Mouse (Mus musculus): Measurements from ENCODE around the gene Med25. TPM values are rescaled to one million over a fixed set of nuclear protein-coding genes. Genes with fewer than 3 reads are reported as not detected.

Med25 gene
- polyA plus RNA-seq (2012; rRNA removed) = 95.2 and 106 TPM in 2 replicates

DNA sequence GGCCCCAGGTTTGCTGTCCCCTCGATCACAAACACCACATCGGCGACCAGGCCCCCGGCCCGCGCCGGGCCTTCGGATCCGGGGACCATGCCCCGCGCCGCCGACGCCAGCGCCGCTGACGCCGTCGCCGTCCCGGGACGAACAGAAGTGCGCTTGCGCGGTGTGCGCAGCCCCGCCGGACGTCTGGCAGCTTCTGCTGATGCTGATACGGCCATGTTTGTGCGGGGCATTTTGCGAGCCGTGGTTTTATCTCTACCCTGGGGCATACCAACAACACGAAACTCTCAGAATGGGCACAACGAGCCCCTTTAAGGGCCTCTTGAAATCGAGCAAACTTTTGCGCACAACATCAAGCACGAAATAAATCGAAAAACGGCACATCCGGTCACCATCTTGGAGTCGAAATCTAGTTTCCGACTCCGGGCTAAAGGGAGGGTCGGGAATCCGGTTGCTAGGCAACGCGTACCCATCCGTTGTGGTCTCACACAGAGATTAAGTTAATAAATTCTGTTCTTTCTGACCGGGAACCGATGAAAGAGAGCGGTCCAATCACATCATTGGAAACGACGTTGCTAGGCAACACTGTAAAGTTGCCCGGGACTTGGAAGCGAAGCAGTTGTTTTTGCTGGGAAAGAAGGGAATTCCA, at the start of gene Med25:
Med25 (minus strand) TSS at position 437 of the 646 bp plus-strand sequence.
- no peak for DNase-seq (ENCODE audit: low read depth)

DNA sequence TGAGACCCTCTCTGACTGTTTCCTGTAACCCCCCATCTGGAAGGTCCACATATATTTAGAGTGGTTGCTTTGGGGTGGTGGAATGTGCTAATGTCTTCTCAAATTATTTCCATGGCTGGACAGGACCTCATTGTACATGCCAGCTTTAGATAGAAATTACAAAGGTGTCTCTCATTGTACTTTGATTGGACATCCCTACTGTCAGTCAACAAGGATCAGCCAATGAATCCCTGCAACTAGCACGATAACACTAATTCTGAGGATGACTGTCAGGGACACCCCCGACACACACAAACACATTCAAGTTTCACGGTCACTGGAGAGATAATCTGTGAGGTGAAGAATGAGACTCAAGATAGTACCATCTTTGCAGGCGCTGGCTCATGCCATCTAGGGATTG, 46.2 kb upstream of the Med25 start:
- no peak for DNase-seq (ENCODE audit: low read depth)

DNA sequence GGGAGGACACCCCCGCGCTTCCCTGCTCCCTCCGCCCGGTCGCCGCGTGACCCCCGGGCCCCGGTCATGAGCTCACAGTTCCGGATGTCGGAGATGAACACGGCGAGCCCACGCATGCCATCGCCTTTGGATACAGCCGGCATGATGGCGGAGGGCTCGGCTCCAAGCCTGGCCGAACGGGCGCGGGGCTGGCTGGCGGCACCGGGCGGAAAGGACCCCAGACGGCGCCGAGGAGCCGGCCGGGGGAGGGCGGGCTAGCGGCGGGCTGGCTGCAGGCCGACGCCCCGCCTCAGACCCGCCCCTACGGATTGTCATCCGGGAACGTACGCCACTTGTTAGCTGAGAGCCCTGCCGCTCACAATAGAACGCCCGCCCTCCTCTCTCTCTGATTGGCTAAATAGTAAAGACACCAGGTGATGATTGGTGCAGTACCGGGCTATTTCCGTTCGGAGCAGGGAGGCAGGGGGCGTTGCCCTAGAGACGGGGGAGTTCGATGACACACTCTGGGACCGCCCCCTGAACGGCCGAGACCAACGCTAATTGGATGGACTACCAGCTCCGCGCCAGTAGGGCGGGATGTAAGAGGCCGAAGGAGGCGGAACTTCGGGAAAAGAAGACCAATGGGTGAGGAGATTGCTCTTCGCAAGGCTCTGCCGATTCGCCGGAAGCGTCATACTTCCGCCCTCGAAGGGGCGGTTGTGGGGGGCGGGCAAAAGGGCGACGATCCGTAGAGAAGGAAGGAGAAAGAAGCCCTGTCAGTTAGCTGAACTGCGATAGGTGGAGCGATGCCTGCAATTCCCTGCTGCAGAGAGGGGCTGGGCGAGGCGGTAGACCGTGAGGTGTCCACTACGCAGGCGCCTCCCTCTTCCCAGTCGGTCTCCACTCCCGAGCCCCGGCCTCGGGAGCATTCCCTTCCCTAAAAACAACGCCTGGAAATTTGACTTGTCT, 37.0 kb upstream of the Med25 start, which contains the start of gene Ap2a1:
Ap2a1 (minus strand) TSS at position 293 of the 948 bp plus-strand sequence.
- DNase-seq (ENCODE audit: low read depth) = peak; percentile 97

DNA sequence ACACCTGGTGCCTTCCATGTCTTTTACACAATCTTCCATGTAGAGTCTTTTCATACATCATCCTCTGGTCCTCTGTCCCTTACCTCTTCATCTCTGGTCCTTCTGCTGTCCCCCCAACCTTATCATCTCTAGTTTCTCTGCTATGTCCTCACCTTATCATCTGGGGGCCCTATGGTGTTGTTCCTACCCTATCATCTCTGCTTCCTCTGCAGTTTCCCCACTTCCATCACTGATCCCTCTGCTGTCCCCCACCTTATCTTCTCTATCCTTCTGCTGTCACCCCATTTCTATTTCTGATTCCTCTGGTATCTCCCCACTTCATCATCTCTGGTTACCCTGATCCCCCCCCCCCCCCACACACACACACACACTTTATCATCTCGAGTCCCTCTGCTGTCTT, 36.1 kb upstream of the Med25 start:
- DNase-seq (ENCODE audit: low read depth) = no peak

DNA sequence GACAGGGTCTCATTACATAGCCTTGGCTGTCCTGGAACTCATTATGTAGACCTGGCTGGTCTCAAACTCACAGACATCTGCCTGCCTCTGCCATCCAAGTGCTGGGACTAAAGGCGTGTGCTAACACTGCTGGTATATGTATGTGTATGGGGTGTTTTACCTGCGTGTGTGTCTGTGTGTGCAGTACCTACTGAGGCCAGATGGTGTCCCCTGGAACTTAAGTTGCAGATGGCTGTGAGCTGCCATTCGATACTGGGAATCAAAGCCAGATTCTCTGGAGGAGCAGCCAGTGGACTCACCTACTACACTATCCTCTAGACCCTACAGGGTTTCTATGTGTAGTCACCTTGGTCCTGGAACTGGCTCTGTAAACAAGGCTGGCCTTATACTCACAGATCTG, 33.0 kb upstream of the Med25 start:
- DNase-seq (ENCODE audit: low read depth) = no peak

DNA sequence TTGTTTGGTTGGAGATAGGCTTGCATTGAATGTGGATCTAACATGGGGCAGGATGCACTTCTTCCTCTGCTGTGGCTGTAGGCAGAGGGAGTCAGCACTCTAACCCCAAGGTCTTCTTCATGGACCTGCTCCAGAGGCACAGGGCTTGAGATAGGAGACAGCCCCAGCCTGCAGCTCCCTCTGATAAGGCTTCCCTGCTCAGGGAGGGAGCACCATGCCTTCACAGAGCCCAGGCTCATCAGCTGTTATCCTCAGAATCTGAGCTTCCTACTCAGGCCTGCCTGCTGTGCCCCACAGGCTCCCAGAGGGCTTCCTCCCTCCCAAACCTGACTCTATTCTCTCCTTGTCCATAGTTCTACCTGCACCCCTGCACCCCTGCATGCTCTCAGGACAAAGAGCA, 30.0 kb upstream of the Med25 start:
- DNase-seq (ENCODE audit: low read depth) = no peak

DNA sequence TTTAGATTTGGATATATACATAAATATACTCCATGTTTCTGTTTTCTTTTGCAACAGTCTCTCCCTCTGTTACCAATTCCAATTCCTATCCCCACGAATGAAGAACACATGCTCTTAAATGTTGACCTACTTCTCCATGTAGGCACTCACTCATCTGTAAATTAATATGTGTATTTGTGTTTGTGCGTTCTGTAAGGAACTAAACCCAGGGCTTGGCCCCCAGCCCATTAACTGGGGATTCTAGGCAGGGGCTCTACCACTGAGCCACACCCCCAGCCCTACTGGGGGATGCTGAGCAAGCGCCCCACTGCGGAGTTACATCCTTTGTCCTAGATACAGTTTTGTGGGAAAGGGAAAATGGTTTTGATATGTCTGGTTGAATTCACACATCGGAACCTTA, 26.6 kb upstream of the Med25 start:
- no peak for DNase-seq (ENCODE audit: low read depth)

DNA sequence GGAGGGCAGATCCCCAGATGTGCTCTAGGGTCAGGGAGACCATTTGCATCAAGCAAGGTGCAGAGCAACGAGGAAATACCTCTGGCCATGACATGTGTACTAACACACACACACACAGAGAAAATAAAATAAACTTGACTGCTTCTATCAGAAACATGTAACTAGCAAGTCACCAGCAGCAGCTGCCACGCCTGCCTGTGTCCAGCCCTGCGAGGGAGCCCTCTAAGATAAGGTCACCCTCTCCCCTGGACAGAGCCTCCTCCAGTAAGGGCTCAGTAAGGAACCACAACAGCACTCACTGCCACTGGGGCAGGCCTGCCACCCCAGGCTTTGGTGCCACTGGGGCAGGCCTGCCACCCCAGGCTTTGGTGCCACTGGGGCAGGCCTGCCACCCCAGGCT, 25.7 kb upstream of the Med25 start:
- DNase-seq (ENCODE audit: low read depth) = no peak

DNA sequence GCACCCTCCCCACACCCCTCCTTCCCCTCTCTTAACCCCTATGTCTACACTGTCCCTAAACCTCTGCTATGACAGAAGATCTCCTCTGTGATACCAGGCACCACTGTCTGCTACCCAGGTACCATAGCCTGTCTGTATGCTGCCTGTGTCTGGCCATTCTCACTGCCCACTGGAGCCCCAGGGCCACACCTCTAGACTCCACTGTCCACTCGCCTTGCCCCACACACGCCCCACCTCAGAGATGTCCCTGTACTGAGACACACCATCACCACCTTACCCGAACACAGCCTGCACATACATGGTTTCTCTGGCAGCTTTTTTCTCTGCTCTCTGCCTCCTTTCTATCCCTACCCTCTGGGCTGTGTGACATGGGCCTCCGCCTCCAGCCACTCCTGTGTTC, 24.4 kb upstream of the Med25 start:
- no peak for DNase-seq (ENCODE audit: low read depth)

DNA sequence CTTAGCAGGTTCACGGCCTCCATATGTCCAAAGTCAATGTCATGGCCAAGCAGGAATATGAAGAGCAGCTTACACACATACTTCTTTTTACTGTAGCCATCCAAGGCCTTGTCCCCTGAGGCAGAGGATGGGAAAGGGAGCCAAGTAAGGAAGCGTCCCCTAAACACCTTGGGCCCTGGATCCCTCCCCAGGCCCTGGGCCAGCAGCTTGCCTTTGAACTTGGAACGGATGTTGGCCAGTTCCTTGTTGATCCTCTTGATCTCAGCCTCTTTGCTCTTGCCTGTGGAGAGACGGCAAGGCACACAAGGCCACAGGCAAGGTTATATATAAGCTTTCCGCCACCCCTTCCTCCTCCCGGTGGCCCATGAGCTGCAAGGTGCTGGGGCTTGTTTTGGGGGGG, 23.7 kb upstream of the Med25 start:
- no peak for DNase-seq (ENCODE audit: low read depth)

DNA sequence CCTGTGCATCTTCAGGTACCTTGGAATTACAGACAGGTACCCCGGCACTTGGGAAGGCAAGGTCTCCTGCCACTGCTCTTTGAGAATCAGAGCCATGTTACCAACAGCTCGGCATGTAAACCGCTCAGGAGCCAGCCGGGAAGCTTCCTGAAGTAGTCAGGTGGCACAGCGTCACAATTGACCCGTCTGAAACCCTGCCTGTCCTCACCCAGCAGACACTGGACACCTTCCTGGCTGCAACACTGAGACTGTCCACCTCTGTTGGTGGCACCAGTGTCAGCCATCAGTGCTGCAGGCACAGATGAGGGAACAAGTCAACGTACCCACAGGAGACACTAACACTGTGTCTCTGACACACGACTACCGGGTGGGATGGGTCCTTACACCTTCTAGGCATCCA, 22.8 kb upstream of the Med25 start:
- DNase-seq (ENCODE audit: low read depth) = no peak

DNA sequence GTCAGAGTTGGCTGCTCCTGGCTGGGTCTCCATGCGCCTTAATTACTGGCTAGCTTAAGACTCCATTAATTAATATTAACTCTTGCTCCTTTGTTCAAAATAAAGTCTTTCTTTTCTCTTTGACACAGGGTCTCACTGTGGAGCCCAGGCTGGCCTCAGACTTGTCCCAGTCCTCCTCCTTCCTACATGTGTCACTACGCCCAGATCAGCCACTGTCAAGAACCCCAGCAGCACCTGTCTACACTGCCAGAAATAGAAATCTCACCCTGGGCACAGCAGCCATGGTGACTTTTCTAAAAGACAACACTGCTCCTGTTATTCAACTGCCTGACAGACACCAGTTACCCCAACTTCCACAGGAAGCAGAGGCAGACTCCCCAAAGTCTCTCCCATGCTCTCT, 21.9 kb upstream of the Med25 start:
- DNase-seq (ENCODE audit: low read depth) = no peak

DNA sequence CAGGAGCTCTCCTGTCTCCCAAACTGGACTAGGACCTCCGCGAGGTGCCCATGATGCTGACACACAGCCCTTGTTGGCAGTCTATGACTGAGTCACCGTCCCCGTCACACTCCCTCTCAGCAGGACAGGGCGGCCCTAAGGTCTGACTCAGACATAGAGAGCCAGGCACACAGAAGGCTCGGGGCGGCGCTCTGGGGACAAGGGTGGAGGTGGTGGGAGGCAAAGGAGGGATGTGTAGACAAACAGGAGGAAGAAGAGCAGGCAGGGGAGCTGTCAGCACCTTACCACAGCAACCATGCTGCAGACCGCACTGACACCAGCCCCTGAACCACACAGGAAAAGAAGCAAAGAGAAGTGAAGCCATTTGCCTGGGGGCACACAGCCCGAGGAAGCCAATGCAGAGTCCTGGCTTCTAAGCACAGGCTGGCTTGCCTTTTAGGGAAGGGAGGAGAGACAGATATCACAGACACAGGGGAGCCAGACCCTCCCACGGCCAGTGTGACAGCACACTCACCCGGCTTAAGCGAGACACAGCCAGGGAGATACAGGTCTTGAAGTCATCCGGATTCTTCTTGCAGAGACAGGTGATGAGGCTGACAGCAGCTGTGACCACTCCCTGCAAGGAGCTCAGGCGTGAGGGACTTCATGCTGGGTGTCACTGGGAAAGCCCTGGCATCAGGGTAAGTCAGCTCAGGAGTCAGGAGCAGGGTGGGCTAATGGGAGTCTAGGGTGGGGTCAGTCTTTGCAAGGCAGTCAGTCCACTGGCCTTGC, 16.4 kb upstream of the Med25 start:
- no peak for DNase-seq (ENCODE audit: low read depth)

DNA sequence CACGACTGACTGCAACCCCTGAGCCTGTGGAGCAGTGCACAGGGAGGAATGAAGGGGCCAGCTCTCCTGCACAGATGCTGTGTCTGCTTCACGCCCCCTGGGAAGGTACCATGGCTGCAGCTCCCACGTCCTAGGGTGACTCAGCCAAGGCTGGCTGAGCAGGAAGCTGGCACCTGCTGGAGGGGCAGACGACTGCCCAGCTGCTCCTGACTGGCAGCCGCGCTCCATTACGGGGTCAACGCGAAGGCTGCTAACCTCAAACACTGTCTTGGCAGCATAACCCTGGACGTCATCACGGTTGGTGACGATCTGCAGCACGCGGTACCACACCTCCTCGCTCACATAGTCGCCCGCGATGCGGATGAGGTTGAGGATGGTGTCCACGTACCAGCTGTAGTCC, 12.9 kb upstream of the Med25 start:
- DNase-seq (ENCODE audit: low read depth) = no peak

DNA sequence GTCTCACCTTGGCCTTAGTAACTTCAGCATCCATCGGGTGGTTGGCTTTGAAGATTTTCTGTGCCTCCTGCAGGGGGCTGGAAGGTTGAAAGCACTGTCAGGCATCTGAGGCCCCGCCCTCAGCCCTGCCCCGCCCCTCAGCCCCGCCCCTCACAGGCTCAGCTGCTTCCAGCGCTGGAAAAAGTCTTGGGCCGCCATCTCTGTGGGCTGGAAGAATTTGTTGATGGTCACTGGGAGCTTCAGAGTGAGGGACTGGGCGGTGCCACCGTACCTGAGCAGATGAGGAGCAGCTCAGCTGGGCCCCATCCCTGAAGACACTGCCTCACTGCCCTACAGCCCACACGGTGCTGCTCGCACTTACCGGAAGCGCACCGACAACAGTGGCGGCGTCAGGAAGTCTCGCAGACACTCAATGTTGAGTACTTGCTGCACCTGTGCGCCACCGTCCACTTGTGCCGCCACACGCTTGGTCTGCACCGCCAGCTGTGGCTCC, 8.8 kb upstream of the Med25 start:
- DNase-seq (ENCODE audit: low read depth) = no peak

DNA sequence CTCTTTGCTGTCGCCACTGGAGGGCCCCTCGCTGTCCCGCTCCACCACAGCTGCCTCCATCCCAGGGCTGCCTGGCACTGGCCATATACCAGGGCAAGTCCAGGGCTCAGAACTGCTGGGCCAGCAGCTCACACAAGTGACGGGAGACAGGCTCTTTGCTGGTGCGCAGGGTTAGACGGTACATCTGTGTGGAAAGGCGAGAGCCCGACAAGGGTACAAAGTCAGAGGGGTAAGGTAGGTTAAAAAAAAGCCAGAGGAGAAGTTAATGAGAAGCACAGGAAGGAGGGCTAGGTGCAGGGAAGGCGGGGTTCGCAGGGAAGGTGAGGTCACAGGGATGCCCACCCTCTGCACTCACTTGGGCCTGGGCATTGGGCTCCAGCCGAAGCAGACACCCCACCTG, 8.1 kb upstream of the Med25 start:
- no peak for DNase-seq (ENCODE audit: low read depth)

DNA sequence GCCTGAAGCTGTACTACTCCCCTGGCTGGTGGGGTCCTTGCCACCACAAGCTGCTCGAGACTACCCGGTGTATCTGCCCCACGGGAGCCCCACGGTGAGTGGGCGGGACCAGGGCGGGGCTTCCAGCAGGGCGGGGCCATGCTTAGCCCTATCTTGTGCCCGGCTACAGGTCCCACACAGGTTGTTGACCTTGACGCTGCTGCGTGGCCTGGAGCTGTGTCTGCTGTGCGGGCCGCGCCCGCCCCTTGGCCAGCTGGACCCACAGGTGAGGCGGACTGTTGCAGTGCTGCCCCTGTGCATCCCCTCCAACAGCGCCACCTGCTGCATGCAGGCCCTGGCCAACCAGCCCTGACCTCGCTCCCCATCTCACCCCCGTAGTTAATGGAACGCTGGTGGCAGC, 6.1 kb upstream of the Med25 start:
- no peak for DNase-seq (ENCODE audit: low read depth)

DNA sequence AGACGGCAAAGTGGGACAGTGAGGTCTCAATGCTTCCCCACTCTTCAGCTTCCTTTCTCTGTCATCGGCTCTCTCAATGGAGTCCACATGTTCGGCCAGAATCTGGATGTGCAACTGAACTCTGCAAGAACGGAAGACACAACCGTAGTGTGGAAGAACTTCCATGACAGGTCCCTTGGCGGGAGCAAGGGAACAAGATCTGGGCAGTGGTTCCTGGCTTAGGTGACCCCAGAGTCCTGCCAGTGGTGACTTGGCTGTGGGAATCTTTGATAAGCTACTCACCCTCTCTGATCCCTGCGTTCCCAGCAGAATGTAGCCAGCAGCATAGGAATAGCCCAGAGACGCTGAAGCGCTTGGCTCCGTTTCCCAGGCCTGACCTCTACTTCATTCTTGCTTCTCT, 4.0 kb upstream of the Med25 start:
- DNase-seq (ENCODE audit: low read depth) = no peak

DNA sequence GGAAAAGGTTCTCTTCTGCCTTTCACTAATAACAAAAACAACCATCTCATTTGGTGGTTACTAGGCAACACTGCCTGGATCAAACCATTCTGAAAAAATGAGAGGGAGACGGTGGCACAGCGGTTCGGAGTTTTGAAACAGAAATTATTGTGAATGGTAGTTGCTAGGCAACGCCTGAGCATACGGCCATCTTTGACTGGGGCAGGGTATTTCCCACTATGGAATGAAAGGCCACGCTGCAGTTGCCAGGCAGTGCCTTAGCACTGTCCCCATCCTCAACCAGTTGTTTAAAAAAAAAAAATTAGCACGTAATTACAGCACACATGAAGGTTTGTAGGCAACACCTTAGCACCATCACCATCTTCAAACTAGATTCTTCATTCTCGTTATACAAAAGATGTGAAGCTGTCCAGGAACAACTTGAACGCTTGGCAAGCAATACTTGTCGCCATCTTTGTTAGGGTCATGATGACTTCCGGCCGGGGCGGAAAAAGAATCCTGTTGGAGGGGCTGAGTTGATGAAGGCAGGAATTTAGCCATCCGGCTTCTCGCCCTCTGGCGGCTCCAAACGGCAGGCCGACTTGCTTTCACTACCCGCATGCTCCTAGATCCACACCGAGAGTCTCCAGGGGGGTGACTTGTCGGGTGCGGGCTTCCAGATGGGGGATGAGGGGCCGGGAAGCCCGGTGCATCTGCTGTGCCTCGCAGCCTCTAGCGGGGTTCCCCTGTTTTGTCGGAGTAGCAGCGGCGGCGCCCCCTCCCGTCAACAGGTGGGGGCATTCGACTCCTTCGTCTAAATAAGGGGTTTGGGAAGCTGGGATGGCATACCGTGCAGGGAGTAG, 3.3 kb upstream of the Med25 start, which contains the start of gene Fuz:
Fuz (plus strand) TSS at position 487 of the 842 bp plus-strand sequence.
- peak; percentile 69 for DNase-seq (ENCODE audit: low read depth)

DNA sequence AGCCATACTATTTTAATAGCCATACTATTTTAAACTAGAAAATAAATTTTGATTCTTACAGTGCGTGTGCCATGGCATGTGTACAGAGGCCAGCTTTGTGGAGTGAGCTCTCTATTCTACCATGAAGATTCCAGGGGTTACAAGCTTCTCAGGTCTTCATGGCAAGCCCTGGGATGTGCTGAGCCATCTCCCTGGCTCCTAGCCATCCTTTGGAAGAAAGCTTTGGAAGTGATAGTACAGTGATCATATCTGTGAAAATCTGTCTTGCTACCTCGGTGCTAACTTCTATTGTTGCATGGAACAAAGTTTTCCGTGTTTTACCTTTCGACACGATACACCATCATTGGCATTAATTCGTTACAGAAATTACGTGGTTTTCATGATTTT, 2.7 kb upstream of the Med25 start:
- no peak for DNase-seq (ENCODE audit: low read depth)

DNA sequence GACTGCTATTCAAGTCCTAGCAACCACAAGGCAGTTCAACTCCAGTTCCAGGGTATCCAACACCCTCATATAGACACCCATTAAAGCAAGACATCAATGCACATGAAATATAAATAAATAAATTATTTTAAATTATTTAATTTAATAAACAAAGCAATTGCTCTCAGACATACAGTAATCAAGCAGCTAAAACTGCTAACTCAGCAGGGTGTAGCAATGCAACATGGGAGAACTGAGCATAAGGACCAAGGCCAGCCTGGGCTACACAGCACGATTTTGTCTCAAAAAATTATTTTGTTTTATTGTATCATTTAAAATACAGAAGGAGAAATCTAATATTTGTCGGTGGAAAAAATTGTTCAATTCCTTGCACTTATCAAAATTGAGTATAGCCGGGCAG, 1.7 kb upstream of the Med25 start:
- DNase-seq (ENCODE audit: low read depth) = no peak

All from gonadal fat pad, adult 2 months (tissue).